Mouse (Mus musculus) heart, embryonic 11.5 days (tissue): Measurements from ENCODE around the gene Tmem150c. TPM values are rescaled to one million over a fixed set of nuclear protein-coding genes. Genes with fewer than 3 reads are reported as not detected.
A peak's percentile ranks its signal among the peaks of the same experiment; 100 is the strongest.

Experiments used
- ATAC-seq: fragments of 200-750 bp; cut with Nextera tagmentation; replicated peaks from 2 replicates; pipeline ENCODE4 v1.8.0; 2017; ENCODE audit warnings: moderate library complexity; ENCODE audit not compliant: insufficient number of reproducible peaks, low FRiP score, low TSS enrichment
- H3K27ac ChIP-seq: fragments of 300-500 bp; sonication (generic); 2 replicates; pipeline ENCODE4 v1.5.1; 2014; ENCODE audit warnings: mild to moderate bottlenecking, low read depth, low read length
- H3K27me3 ChIP-seq: fragments of 300-500 bp; sonication (generic); 2 replicates; pipeline ENCODE4 v1.6.1; 2014; ENCODE audit warnings: mild to moderate bottlenecking, low read length, mixed read lengths; ENCODE audit not compliant: control insufficient read depth, insufficient read depth
- H3K36me3 ChIP-seq: fragments of 300-500 bp; sonication (generic); 2 replicates; pipeline ENCODE4 v1.6.1; 2014; ENCODE audit warnings: mild to moderate bottlenecking, low read length, moderate library complexity, mixed read lengths; ENCODE audit not compliant: control insufficient read depth, insufficient read depth
- H3K4me1 ChIP-seq: fragments of 300-500 bp; sonication (generic); 2 replicates; pipeline ENCODE4 v1.6.1; 2014; ENCODE audit warnings: low read length; ENCODE audit not compliant: control insufficient read depth, insufficient read depth
- H3K4me2 ChIP-seq: fragments of 300-500 bp; sonication (generic); 2 replicates; pipeline ENCODE4 v1.6.1; 2014; ENCODE audit warnings: mild to moderate bottlenecking, moderate library complexity
- H3K4me3 ChIP-seq: fragments of 300-500 bp; sonication (generic); 2 replicates; pipeline ENCODE4 v1.5.1; 2014; ENCODE audit warnings: low read depth, low read length
- H3K9ac ChIP-seq: fragments of 300-500 bp; sonication (generic); 2 replicates; pipeline ENCODE4 v1.6.1; 2014; ENCODE audit warnings: mild to moderate bottlenecking, low read depth, low read length, moderate library complexity
- H3K9me3 ChIP-seq: fragments of 300-500 bp; sonication (generic); replicated peaks from 2 replicates; pipeline ENCODE4 v1.6.1; 2016; ENCODE audit warnings: low read length; ENCODE audit not compliant: control insufficient read depth
- WGBS: fragments of 180-500 bp; shearing (Covaris S2); extraction: QIAGEN DNeasy Blood & Tissue Kit; methylation state at CpG from one replicate; pipeline ENCODE4 v1.1.7; 2014; ENCODE audit not compliant: insufficient replicate concordance; 5-methylcytosine and 5-hydroxymethylcytosine counted together
- polyA plus RNA-seq: library from polyadenylated mRNA; unstranded; fragments of >200 nt; fragmentation: Nextera tagmentation; extraction: Ambion mirVana; gene quantifications from 2 replicates; pipeline ENCODE4 v1.2.1, GENCODE M21; 2014

Gene Tmem150c
- polyA plus RNA-seq, 1 experiment from 2014 or later = 0.54 TPM

DNA sequence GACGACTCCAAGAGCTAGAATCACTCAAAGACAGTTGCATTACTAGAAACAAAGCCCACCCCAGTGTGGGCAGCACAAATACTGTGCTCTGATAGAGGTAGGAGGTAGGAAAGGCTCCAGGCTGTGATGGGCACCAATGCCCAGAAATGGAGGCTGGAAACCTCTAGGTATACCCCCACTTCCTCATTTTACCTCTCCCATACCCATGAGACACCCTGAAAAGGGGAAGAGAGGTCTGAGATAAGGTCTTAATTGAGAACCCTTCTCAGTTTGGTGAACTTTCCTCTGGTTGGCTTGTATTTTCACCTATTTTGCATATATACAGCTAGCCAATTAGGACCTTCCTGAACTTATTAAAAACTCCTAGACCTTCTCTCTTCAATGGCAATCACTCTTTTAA lies 2.4 kb upstream of the Tmem150c start:
- no peak overlapping the region for H3K9ac ChIP-seq
- no peaks in the 10 kb centered on the region for H3K4me1 ChIP-seq
- H3K4me2 ChIP-seq = no peak overlapping the region
- H3K9me3 ChIP-seq = no peaks in the 10 kb centered on the region
- no peak for ATAC-seq
- H3K27me3 ChIP-seq = peaks cover 43% of the 10 kb centered on the region
- H3K36me3 ChIP-seq = no peaks in the 10 kb centered on the region
- no peak overlapping the region for H3K27ac ChIP-seq
- WGBS = 71% methylated on average over 1 of the region's 1 CpGs
- no peak overlapping the region for H3K4me3 ChIP-seq

DNA sequence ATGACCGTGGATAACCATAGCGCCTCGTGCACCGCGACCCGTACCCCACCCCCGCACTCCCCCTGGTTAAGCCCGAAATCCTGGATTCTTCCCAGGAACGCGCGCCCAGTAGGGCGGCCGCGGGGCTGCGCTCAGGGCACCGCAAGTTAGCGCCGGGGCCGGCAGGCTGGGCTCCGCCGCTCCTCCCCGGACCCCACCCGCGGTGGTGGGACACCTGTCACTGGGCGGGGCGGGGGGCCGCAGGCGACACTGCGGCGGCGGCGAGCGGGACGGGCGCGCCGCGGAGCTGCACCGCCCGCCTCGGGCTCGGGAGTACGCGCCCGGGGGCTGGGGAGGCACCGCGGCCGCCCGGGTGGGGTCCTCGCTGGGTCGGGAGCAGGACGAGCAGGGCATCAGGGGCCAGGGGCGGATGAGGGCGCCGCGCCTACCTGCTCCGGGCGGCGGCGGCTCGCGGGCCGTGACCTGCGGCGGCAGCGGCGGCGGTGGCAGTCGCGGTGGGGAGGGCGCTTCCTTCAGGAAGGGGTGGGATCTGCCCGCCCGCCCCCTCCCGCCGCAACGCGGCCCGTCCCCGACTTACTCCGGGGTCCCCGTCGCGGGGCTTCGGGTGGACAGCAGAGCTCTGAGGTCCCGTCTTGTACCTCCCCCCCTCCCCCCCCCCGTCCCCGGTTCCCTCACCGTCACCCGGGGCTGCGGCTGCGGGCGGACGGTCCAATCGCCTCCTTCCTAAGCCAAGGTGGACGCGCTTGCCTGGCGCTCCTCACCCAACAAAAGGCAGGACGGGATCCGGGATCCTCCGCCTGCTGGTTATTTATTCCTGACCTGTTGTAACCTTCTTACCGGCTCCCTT lies 594 bp downstream of the Tmem150c start:
- no peak overlapping the region for H3K27ac ChIP-seq
- H3K27me3 ChIP-seq = peaks cover 40% of the 10 kb centered on the region

DNA sequence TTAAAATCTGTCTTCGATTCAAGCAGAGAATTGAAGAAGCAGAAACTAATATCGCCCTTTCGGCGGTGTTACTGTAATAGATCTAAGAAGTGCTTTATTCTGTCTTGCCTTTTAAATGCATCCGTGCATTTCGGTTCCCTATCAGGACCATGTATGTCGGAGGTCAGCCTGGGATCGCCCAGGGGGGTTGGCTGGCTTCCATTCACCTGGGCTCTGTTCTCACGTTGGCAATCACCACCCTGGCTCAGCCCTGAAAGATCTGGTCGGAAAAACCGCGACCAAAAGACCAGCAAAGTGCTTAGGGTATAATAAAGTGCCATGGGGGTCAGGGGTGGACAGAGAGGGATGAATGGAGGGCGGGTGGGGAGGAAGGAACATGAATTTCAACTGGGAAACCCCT lies 1.3 kb downstream of the Tmem150c start:
- peaks cover 40% of the 10 kb centered on the region for H3K27me3 ChIP-seq
- peak overlapping the region; percentile 78 for H3K4me3 ChIP-seq
- ATAC-seq = no peak
- WGBS = 18% methylated on average over 13 of the region's 13 CpGs
- no peak overlapping the region for H3K9ac ChIP-seq
- no peak overlapping the region for H3K27ac ChIP-seq
- H3K4me2 ChIP-seq = peak overlapping the region; percentile 98
- no peaks in the 10 kb centered on the region for H3K9me3 ChIP-seq
- no peaks in the 10 kb centered on the region for H3K4me1 ChIP-seq
- H3K36me3 ChIP-seq = no peaks in the 10 kb centered on the region

More for the DNA sequence above, 594 bp downstream of the Tmem150c start:
- Histone ChIP-seq H3K4me2 (peak overlapping the region; percentile 98), H3K9me3 (no peaks in the 10 kb centered on the region), H3K36me3 (no peaks in the 10 kb centered on the region), H3K4me3 (peak overlapping the region; percentile 78), H3K4me1 (no peaks in the 10 kb centered on the region), H3K9ac (peak overlapping the region; percentile 61)
- no peak; the same call in 1 of the 2 replicates for ATAC-seq
- under 1% methylated on average over 55 of the region's 101 CpGs for WGBS

DNA sequence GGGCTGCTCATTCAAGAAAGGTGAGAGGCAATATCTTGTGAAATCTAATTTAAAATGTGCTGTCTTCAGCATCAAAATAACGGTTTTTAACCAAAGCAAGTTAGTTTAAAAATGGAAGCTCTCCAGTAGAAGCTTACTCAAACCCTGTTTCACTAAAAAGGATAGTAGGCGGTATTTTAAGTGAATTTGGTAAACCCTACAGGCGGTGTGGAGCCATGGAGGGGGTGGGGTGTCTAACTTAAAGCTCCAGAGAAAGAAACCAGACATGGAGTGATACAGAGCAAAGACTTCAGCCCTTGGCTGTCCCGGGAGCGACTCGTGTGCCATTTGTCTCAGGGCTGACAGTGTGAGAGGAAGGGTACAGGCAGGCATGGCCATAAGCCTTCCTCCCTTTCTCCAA lies 4.0 kb downstream of the Tmem150c start:
- WGBS = 57% methylated on average over 6 of the region's 6 CpGs
- ATAC-seq = no peak

DNA sequence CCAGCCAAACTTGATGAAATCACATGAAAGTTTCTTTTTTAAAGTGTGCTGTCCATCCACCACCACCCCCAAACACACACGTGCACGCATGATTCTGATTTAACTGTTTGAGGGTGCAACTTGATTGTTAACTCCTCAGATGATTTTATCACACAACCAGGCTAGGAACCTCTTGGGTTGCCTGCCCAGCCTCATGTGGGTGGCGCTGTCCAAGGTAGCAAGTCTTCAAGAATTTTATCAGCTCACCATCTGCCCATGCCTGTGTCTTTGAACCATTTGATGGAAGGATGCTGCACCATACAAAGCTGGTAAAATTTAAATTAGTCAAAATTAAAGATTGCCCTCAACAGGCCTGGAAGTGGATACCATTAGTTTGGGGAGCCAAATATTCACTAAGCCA lies 9.6 kb downstream of the Tmem150c start:
- Histone ChIP-seq H3K4me1 (no peaks in the 10 kb centered on the region), H3K9ac (no peak overlapping the region), H3K36me3 (no peaks in the 10 kb centered on the region), H3K4me3 (no peak overlapping the region), H3K4me2 (no peak overlapping the region), H3K27me3 (no peaks in the 10 kb centered on the region), H3K9me3 (no peaks in the 10 kb centered on the region), H3K27ac (no peak overlapping the region)
- no peak for ATAC-seq
- 60% methylated on average over 3 of the region's 3 CpGs for WGBS

More for the DNA sequence above, 4.0 kb downstream of the Tmem150c start:
- no peaks in the 10 kb centered on the region for H3K9me3 ChIP-seq
- no peak overlapping the region for H3K9ac ChIP-seq
- H3K27ac ChIP-seq = no peak overlapping the region
- H3K27me3 ChIP-seq = peaks cover 35% of the 10 kb centered on the region
- no peaks in the 10 kb centered on the region for H3K36me3 ChIP-seq
- no peaks in the 10 kb centered on the region for H3K4me1 ChIP-seq
- no peak overlapping the region for H3K4me2 ChIP-seq
- H3K4me3 ChIP-seq = no peak overlapping the region

DNA sequence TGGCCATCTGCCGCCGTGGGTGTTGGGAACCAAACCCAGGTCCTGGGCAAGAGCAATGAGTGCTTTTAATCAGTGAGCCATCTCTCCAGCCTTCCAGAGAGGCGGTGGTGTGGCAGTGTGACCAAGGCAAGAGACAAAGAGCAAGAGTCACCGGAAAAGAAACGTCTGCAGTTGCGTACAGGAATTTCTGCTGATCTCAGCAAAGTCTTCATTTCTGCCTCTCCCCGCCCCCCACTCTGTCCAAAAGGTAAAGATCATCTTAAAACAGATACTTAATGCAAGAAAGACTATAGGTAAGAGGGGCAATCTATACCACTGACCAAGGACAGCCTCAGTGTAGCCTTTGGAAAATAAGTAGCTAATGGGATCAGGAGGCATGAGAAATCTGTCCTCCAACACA lies 14.8 kb downstream of the Tmem150c start:
- Histone ChIP-seq H3K4me1 (no peaks in the 10 kb centered on the region), H3K36me3 (no peaks in the 10 kb centered on the region), H3K9me3 (no peaks in the 10 kb centered on the region), H3K9ac (no peak overlapping the region), H3K4me3 (no peak overlapping the region), H3K27me3 (no peaks in the 10 kb centered on the region), H3K27ac (no peak overlapping the region), H3K4me2 (no peak overlapping the region)
- no peak for ATAC-seq
- WGBS = 71% methylated on average over 7 of the region's 7 CpGs

DNA sequence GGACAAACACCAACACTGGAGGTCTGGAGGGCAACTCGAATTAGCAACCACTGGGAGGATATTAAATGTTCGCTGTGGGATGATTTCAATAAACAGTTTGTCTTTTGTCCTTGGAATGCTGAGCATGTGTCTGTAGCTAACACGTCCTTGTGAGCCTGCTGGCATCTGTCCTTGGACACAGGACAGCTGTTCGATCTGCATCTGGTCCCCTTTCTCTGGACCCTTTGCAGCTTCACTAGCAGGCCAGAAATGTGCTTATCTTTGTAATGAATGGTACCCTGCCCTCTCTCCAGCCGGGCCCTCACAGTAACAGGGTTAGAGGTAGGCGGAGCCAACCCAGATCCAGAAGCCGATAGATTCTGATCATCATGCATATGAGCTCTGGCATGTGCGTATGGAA lies 32.3 kb downstream of the Tmem150c start:
- 54% methylated on average over 8 of the region's 8 CpGs for WGBS

DNA sequence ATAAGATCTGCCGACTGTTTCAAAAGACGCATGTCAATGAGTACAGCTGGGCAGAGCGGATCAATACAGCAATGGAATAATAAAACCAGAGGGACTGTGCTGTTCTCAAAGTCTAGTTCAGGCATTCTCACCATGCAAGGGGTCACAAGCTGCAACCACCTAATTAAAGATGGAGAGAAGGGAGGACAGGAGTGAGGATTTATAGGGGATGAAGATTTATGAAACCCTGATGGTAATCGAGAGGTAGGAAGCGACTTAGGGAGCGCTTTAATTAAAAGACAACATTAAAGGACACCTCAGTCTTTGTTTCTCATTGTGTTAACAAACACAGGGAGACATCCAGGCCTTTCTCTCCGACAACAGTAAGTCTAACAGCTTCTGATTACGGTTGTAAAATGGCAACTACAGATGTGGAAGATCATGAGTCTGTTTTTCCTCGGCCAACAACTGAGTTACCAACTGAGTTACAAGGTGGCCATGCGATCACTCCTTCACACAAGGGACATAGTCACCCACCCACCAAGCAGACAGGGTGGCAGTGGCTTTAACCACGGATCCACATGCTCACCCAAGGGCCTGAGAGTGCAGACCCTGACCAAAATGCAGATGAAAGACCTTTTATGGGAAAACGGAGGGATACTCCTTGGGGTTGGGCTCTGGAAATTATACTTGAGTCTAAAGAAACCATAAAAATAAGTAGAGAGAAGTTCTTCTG lies 34.0 kb downstream of the Tmem150c start:
- Histone ChIP-seq H3K36me3 (no peaks in the 10 kb centered on the region), H3K27ac (no peak overlapping the region), H3K27me3 (0 out of 2 replicates have a peak, but pooled peaks cover 5% of the 10 kb centered on the region), H3K9ac (no peak overlapping the region), H3K9me3 (no peaks in the 10 kb centered on the region), H3K4me1 (no peaks in the 10 kb centered on the region), H3K4me3 (no peak overlapping the region), H3K4me2 (no peak overlapping the region)
- 80% methylated on average over 12 of the region's 12 CpGs for whole genome bisulfite sequencing
- no peak for ATAC-seq

More for the DNA sequence above, 32.3 kb downstream of the Tmem150c start:
- Histone ChIP-seq H3K4me3 (no peak overlapping the region), H3K27me3 (no peaks in the 10 kb centered on the region), H3K36me3 (no peaks in the 10 kb centered on the region), H3K4me2 (no peak overlapping the region), H3K9ac (no peak overlapping the region), H3K27ac (no peak overlapping the region), H3K4me1 (no peaks in the 10 kb centered on the region), H3K9me3 (no peaks in the 10 kb centered on the region)
- ATAC-seq = no peak
